Mouse (Mus musculus) MEL (cell line): ENCODE measurements around the gene Pomt1. TPM values are rescaled to one million over a fixed set of nuclear protein-coding genes. Genes with fewer than 3 reads are reported as not detected.

Experiments used
- DNase-seq: peaks from one replicate; pipeline ENCODE4 v3.0.0; 2011; ENCODE audit warnings: low read depth, low spot score
- H3K27ac ChIP-seq: 2 replicates; pipeline ENCODE4 v1.5.1; 2012; ENCODE audit warnings: low read depth, mild to moderate bottlenecking, control low read depth, low read length, moderate library complexity; ENCODE audit not compliant: control insufficient read depth
- H3K27me3 ChIP-seq, 2 experiments: fragments of 150-350 bp in 1 of 2; sonication (generic) in 1 of 2; 2 replicates each; pipeline ENCODE4 v1.6.1; 2012; ENCODE audit warnings: low read length in 2 of 2, mild to moderate bottlenecking in 2 of 2, improper control_type of control experiment in 1 of 2, moderate library complexity in 1 of 2; ENCODE audit not compliant: insufficient read depth in 2 of 2, control insufficient read depth in 1 of 2
- H3K36me3 ChIP-seq, 2 experiments: 2 replicates each; pipeline ENCODE4 v1.6.1; 2012 to 2014; ENCODE audit warnings: low read length in 2 of 2, improper control_type of control experiment in 1 of 2, inconsistent platforms in 1 of 2, mild to moderate bottlenecking in 1 of 2; ENCODE audit not compliant: insufficient read depth in 2 of 2, control insufficient read depth in 1 of 2
- H3K4me1 ChIP-seq, 2 experiments: fragments of 150-350 bp in 1 of 2; sonication (generic) in 1 of 2; 2 replicates each; pipeline ENCODE4 v1.6.1; 2012; ENCODE audit warnings: low read length in 2 of 2, improper control_type of control experiment in 1 of 2, mild to moderate bottlenecking in 1 of 2; ENCODE audit not compliant: insufficient read depth in 2 of 2, control insufficient read depth in 1 of 2
- H3K4me3 ChIP-seq, 2 experiments: fragments of 150-350 bp in 1 of 2; sonication (generic) in 1 of 2; 2 replicates each; pipeline ENCODE4 v1.5.1; 2012; ENCODE audit warnings: low read depth in 2 of 2, low read length in 2 of 2, mild to moderate bottlenecking in 2 of 2, moderate library complexity in 2 of 2, control low read depth in 1 of 2, improper control_type of control experiment in 1 of 2; ENCODE audit not compliant: control insufficient read depth in 1 of 2, insufficient read depth in 1 of 2
- H3K79me2 ChIP-seq: 2 replicates; pipeline ENCODE4 v1.6.1; 2012; ENCODE audit warnings: mild to moderate bottlenecking, low read length, moderate library complexity; ENCODE audit not compliant: control insufficient read depth, poor library complexity, insufficient read depth
- H3K9ac ChIP-seq: 2 replicates; pipeline ENCODE4 v1.6.1; 2012; ENCODE audit warnings: low read depth, mild to moderate bottlenecking, control low read depth, low read length, moderate library complexity; ENCODE audit not compliant: control insufficient read depth, poor library complexity, severe bottlenecking
- H3K9me3 ChIP-seq: fragments of 150-350 bp; sonication (generic); replicated peaks from 2 replicates; pipeline ENCODE4 v1.6.1; 2012; ENCODE audit warnings: mild to moderate bottlenecking, low read length, improper control_type of control experiment, moderate library complexity; ENCODE audit not compliant: insufficient read depth
- CHD2 ChIP-seq: IDR thresholded peaks from 2 replicates; pipeline ENCODE4 v1.6.1; 2011; ENCODE audit warnings: low read length, improper control_type of control experiment
- CTCF ChIP-seq, 3 experiments: IDR thresholded peaks in 2 of 3; conservative IDR thresholded peaks in 1 of 3; 2 replicates each; pipeline ENCODE4 v1.5.1; 2011 to 2012; ENCODE audit warnings: low read length in 3 of 3, low read depth in 2 of 3, mild to moderate bottlenecking in 2 of 3, improper control_type of control experiment in 1 of 3, inconsistent platforms in 1 of 3, mixed read lengths in 1 of 3, moderate library complexity in 1 of 3; ENCODE audit not compliant: control insufficient read depth in 1 of 3, insufficient read depth in 1 of 3, poor library complexity in 1 of 3, severe bottlenecking in 1 of 3
- EP300 ChIP-seq, 2 experiments: IDR thresholded peaks; 2 replicates each; pipeline ENCODE4 v1.6.1; 2011; ENCODE audit warnings: improper control_type of control experiment in 2 of 2, low read length in 2 of 2, low read depth in 1 of 2, mild to moderate bottlenecking in 1 of 2
- ETS1 ChIP-seq: IDR thresholded peaks from 2 replicates; pipeline ENCODE4 v1.6.1; 2012; ENCODE audit warnings: low read depth, mild to moderate bottlenecking, inconsistent platforms, low read length, improper control_type of control experiment, moderate library complexity
- GABPA ChIP-seq: IDR thresholded peaks from 2 replicates; pipeline ENCODE4 v1.6.1; 2012; ENCODE audit warnings: low read depth, mild to moderate bottlenecking, inconsistent platforms, low read length, improper control_type of control experiment, moderate library complexity
- GATA1 ChIP-seq: IDR thresholded peaks from 2 replicates; pipeline ENCODE4 v1.6.1; 2011; ENCODE audit warnings: low read depth, low read length, improper control_type of control experiment
- HCFC1 ChIP-seq: IDR thresholded peaks from 2 replicates; pipeline ENCODE4 v1.6.1; 2012; ENCODE audit warnings: low read depth, mild to moderate bottlenecking, inconsistent platforms, low read length, improper control_type of control experiment, moderate library complexity
- MEF2A ChIP-seq: IDR thresholded peaks from 2 replicates; pipeline ENCODE4 v1.6.1; 2014; ENCODE audit warnings: low read depth, mild to moderate bottlenecking, inconsistent platforms, low read length, improper control_type of control experiment; ENCODE audit not compliant: poor library complexity, insufficient replicate concordance, severe bottlenecking; ENCODE audit errors: extremely low read depth
- MXI1 ChIP-seq: IDR thresholded peaks from 2 replicates; pipeline ENCODE4 v1.6.1; 2011; ENCODE audit warnings: mild to moderate bottlenecking, low read depth, low read length, improper control_type of control experiment
- POLR2A ChIP-seq, 2 experiments: IDR thresholded peaks; 2 replicates each; pipeline ENCODE4 v1.6.1; 2011 to 2012; ENCODE audit warnings: low read length in 2 of 2, mild to moderate bottlenecking in 2 of 2, control low read depth in 1 of 2, improper control_type of control experiment in 1 of 2, low read depth in 1 of 2, moderate library complexity in 1 of 2; ENCODE audit not compliant: control insufficient read depth in 1 of 2, insufficient read depth in 1 of 2, poor library complexity in 1 of 2
- POLR2AphosphoS5 ChIP-seq: IDR thresholded peaks from 2 replicates; pipeline ENCODE4 v1.6.1; 2012; ENCODE audit warnings: low read depth, borderline replicate concordance, mild to moderate bottlenecking, inconsistent platforms, low read length, moderate library complexity, mixed read lengths
- RAD21 ChIP-seq: IDR thresholded peaks from 2 replicates; pipeline ENCODE4 v1.6.1; 2011; ENCODE audit warnings: mild to moderate bottlenecking, low read depth, low read length, improper control_type of control experiment
- SIN3A ChIP-seq: IDR thresholded peaks from 2 replicates; pipeline ENCODE4 v1.6.1; 2012; ENCODE audit warnings: low read length, improper control_type of control experiment, inconsistent platforms
- TCF12 ChIP-seq: IDR thresholded peaks from 2 replicates; pipeline ENCODE4 v1.6.1; 2014; ENCODE audit warnings: low read depth, mild to moderate bottlenecking, inconsistent platforms, low read length, improper control_type of control experiment, moderate library complexity
- UBTF ChIP-seq: IDR thresholded peaks from 2 replicates; pipeline ENCODE4 v1.6.1; 2012; ENCODE audit warnings: low read depth, mild to moderate bottlenecking, inconsistent platforms, low read length, improper control_type of control experiment, moderate library complexity, borderline replicate concordance; ENCODE audit not compliant: insufficient read depth
- USF1 ChIP-seq: IDR thresholded peaks from 2 replicates; pipeline ENCODE4 v1.6.1; 2014; ENCODE audit warnings: low read depth, mild to moderate bottlenecking, inconsistent platforms, low read length, improper control_type of control experiment, moderate library complexity
- ZKSCAN1 ChIP-seq: IDR thresholded peaks from 2 replicates; pipeline ENCODE4 v1.6.1; 2012; ENCODE audit warnings: low read depth, mild to moderate bottlenecking, inconsistent platforms, low read length, improper control_type of control experiment, moderate library complexity
- ZNF384 ChIP-seq: IDR thresholded peaks from 2 replicates; pipeline ENCODE4 v1.6.1; 2012; ENCODE audit warnings: low read depth, mild to moderate bottlenecking, inconsistent platforms, low read length, improper control_type of control experiment
- polyA plus RNA-seq, 2 experiments: library from polyadenylated mRNA; stranded (reverse) in 1 of 2; unstranded in 1 of 2; fragments of >175 nt in 1 of 2; fragments of >200 nt in 1 of 2; gene quantifications; 2 replicates each; pipeline versions ENCODE4 v1.2.1 to v1.2.4; 2012; ENCODE audit warnings: low replicate concordance in 2 of 2, low read depth in 1 of 2; ENCODE audit not compliant: insufficient read length in 2 of 2, insufficient read depth in 1 of 2, missing spikeins in 1 of 2
- total RNA-seq: library from RNA; depleted of rRNA; stranded (reverse); fragments of 300-350 nt; gene quantifications from 2 replicates; pipeline ENCODE4 v1.2.3, GENCODE M21; 2012

Pomt1 gene
- total and polyA plus RNA-seq, 3 experiments, result 34.2 to 42.8 TPM; not detected in 1

- no peak overlapping the region for H3K4me3 ChIP-seq
- H3K9me3 ChIP-seq, result no peaks in the 10 kb centered on the region
- H3K79me2 ChIP-seq, result no peaks in the 10 kb centered on the region
- H3K36me3 ChIP-seq, result peaks cover 2 to 5% of the 10 kb centered on the region in 2 experiments; a peak in 3 of 4 replicates
- H3K4me1 ChIP-seq, result peaks cover 0 to 2% of the 10 kb centered on the region in 2 experiments; a peak in 1 of 4 replicates
- H3K9ac ChIP-seq, result no peak overlapping the region
- DNase-seq, result no peak
- TF ChIP-seq HCFC1, result no peak
- TF ChIP-seq MEF2A, result no peak
- no peak for TF ChIP-seq USF1
- TF ChIP-seq POLR2A (IDR thresholded peaks at IDR 0.05; ENCODE audit: control insufficient read depth in 1 of 2, insufficient read depth in 1 of 2, low read depth in 1 of 2, low read length in 2 of 2, poor library complexity in 1 of 2), result no peak
- no peak for TF ChIP-seq GABPA
- no peak for TF ChIP-seq POLR2AphosphoS5
- TF ChIP-seq TCF12, result no peak
- no peak for TF ChIP-seq MXI1
- TF ChIP-seq RAD21, result no peak
- TF ChIP-seq ZNF384, result no peak
- TF ChIP-seq ZKSCAN1, result no peak
- TF ChIP-seq UBTF, result no peak
- no peak for TF ChIP-seq ETS1
- TF ChIP-seq EP300 (IDR thresholded peaks at IDR 0.05; ENCODE audit: low read depth in 1 of 2, low read length in 2 of 2), result no peak
- no peak for TF ChIP-seq CHD2
- no peak for TF ChIP-seq GATA1
- H3K27me3 ChIP-seq, result no peaks in the 10 kb centered on the region
- no peak overlapping the region for H3K27ac ChIP-seq
Measured at GRCm38 (mm10) chr2:32299469-32299868, 63.1 kb downstream of the Pomt1 start.

- Histone ChIP-seq H3K4me1 (no peaks in the 10 kb centered on the region), H3K9ac (no peak overlapping the region), H3K27me3 (no peaks in the 10 kb centered on the region), H3K4me3 (no peak overlapping the region), H3K79me2 (no peaks in the 10 kb centered on the region), H3K36me3 (peaks cover 0 to 2% of the 10 kb centered on the region in 2 experiments; a peak in 2 of 4 replicates), H3K27ac (no peak overlapping the region), H3K9me3 (no peaks in the 10 kb centered on the region)
- TF ChIP-seq CTCF (IDR thresholded peaks at IDR 0.05 in 2 of 3, conservative IDR thresholded peaks at IDR 0.05 in 1 of 3; ENCODE audit: control insufficient read depth in 1 of 3, insufficient read depth in 1 of 3, low read depth in 2 of 3, low read length in 3 of 3, poor library complexity in 1 of 3, severe bottlenecking in 1 of 3), result peak; percentile 32 to 60 (median 58)
- TF ChIP-seq SIN3A, result no peak
- no peak for TF ChIP-seq USF1
- no peak for DNase-seq
Measured at GRCm38 (mm10) chr2:32302952-32303351, 66.6 kb downstream of the Pomt1 start.
